Mouse (Mus musculus) limb, embryonic 13.5 days (tissue): ENCODE results near the gene C2cd2l. TPM values are rescaled to one million over a fixed set of nuclear protein-coding genes. Genes with fewer than 3 reads are reported as not detected.
A peak's percentile ranks its signal among the peaks of the same experiment; 100 is the strongest.
"Not testable (repeated sequence)": the region's sequence is repeated elsewhere in the genome, so short reads cannot be mapped to it uniquely, and the experiment has no call there.

ENCODE experiments used
- ATAC-seq: fragments of 200-750 bp; cut with Nextera tagmentation; 2 replicates; pipeline ENCODE4 v1.8.0; 2017; ENCODE audit warnings: low read depth, moderate number of reproducible peaks, moderate TSS enrichment; ENCODE audit not compliant: low FRiP score
- H3K27ac ChIP-seq: fragments of 300-500 bp; sonication (generic); 2 replicates; pipeline ENCODE4 v1.5.1; 2015; ENCODE audit warnings: inconsistent platforms, mild to moderate bottlenecking, moderate library complexity
- H3K27me3 ChIP-seq: fragments of 300-500 bp; sonication (generic); 2 replicates; pipeline ENCODE4 v1.6.1; 2015; ENCODE audit warnings: mild to moderate bottlenecking, inconsistent platforms
- H3K36me3 ChIP-seq: fragments of 300-500 bp; sonication (generic); 2 replicates; pipeline ENCODE4 v1.6.1; 2015; ENCODE audit warnings: inconsistent platforms, mild to moderate bottlenecking, moderate library complexity
- H3K4me1 ChIP-seq: fragments of 300-500 bp; sonication (generic); 2 replicates; pipeline ENCODE4 v1.6.1; 2015; ENCODE audit warnings: inconsistent platforms
- H3K4me2 ChIP-seq: fragments of 300-500 bp; sonication (generic); replicated peaks from 2 replicates; pipeline ENCODE4 v1.6.1; 2015; ENCODE audit warnings: inconsistent platforms, mild to moderate bottlenecking, moderate library complexity
- H3K4me3 ChIP-seq: fragments of 300-500 bp; sonication (generic); 2 replicates; pipeline ENCODE4 v1.5.1; 2015; ENCODE audit warnings: moderate library complexity, mild to moderate bottlenecking, inconsistent platforms
- H3K9ac ChIP-seq: fragments of 300-500 bp; sonication (generic); 2 replicates; pipeline ENCODE4 v1.6.1; 2015; ENCODE audit warnings: mild to moderate bottlenecking, inconsistent platforms
- H3K9me3 ChIP-seq: fragments of 300-500 bp; sonication (generic); 2 replicates; pipeline ENCODE4 v1.6.1; 2016; ENCODE audit warnings: inconsistent platforms
- WGBS: fragments of 180-500 bp; shearing (Covaris S2); methylation state at CpG from one replicate; pipeline ENCODE4 v1.1.7; 2015; 5-methylcytosine and 5-hydroxymethylcytosine counted together
- polyA plus RNA-seq: library from polyadenylated mRNA; unstranded; fragments of >200 nt; fragmentation: Nextera tagmentation; extraction: Ambion mirVana; gene quantifications from 2 replicates; pipeline ENCODE4 v1.2.1, GENCODE M21; 2015

The C2cd2l gene
- polyA plus RNA-seq, 1 experiment from 2014 or later = 6.8 TPM

DNA sequence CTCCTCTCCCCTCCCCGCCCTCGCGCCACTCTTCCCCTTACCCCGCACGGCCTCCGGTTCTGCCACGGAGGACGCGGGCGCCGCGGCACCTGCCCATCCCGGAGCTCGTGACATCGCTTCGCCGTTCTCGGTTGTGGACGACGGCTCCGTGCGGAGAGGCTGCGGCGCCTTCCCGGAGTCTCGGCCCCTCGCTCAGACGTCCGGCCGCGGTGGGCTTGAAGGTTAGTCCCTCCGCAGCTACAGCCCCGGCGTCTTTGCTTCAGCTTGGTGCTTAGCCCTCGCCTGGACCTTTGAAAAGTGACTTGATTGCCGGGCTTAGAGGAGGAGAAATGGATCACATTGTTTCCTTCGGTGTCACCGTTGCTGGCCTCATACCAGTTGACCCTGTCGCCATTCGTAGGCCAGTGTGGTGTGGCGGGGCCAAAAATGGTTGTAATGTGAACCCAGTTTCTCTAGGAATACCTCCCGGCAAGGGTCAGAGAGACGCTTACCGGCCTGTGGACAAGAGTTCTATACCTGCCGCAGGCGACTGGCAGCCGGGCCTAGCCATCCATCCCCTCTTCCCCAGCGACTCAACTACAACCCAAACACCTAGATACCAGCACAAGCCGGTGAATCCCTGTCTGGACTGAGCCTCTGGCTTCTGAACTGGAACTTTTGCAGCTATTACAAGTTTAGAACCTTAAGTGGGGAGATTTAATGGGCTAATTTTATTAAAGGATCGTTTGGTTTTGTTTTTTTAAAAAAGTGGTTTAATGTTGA, 15.4 kb upstream of the C2cd2l start:
- 0% methylated on average over 50 of the region's 50 CpGs for WGBS

GRCm38 (mm10) chr9:44334396-44335330, 14.6 kb upstream of the C2cd2l start, which contains the start of gene H2afx:
Gene H2afx, plus strand, starts transcription at chr9:44334694.
- no peaks in the 10 kb centered on the region for H3K27me3 ChIP-seq
- peak within 1 kb of the TSS; percentile 92 for H3K4me3 ChIP-seq
- peaks cover 20% of the 10 kb centered on the region for H3K4me1 ChIP-seq
- peak within 1 kb of the TSS; percentile 99 for H3K9ac ChIP-seq
- peak within 1 kb of the TSS; percentile 73 for H3K4me2 ChIP-seq
- H3K9me3 ChIP-seq = no peaks in the 10 kb centered on the region
- peaks cover 74% of the 10 kb centered on the region for H3K36me3 ChIP-seq
- H3K27ac ChIP-seq = peak within 1 kb of the TSS; percentile 97
- WGBS = under 1% methylated on average over 91 of the region's 91 CpGs
- peak; percentile 97 for ATAC-seq

More for the DNA sequence above, 15.4 kb upstream of the C2cd2l start:
- ATAC-seq = 0 out of 2 replicates have a peak, but pooled peaks have one; percentile 4
- Histone ChIP-seq H3K4me2 (peak overlapping the region; percentile 73), H3K27ac (peak overlapping the region; percentile 97), H3K36me3 (peaks cover 70% of the 10 kb centered on the region), H3K9ac (peak overlapping the region; percentile 99), H3K9me3 (no peaks in the 10 kb centered on the region), H3K27me3 (no peaks in the 10 kb centered on the region), H3K4me3 (peak overlapping the region; percentile 92), H3K4me1 (peaks cover 20% of the 10 kb centered on the region)

- ATAC-seq = no peak
- WGBS = 97% methylated on average over 13 of the region's 13 CpGs
- peaks cover 21% of the 10 kb centered on the region for H3K4me1 ChIP-seq
- H3K9ac ChIP-seq = no peak overlapping the region
- H3K9me3 ChIP-seq = no peaks in the 10 kb centered on the region
- H3K4me3 ChIP-seq = no peak overlapping the region
- H3K27me3 ChIP-seq = no peaks in the 10 kb centered on the region
- H3K27ac ChIP-seq = no peak overlapping the region
- H3K36me3 ChIP-seq = peaks cover 73% of the 10 kb centered on the region
- H3K4me2 ChIP-seq = no peak overlapping the region
Measured at GRCm38 (mm10) chr9:44332918-44333638, 13.0 kb upstream of the C2cd2l start.

- no peak for ATAC-seq
- H3K36me3 ChIP-seq = peaks cover 57% of the 10 kb centered on the region
- 87% methylated on average over 6 of the region's 6 CpGs for WGBS
Measured at GRCm38 (mm10) chr9:44330736-44331135, 10.7 kb upstream of the C2cd2l start.

GRCm38 (mm10) chr9:44327926-44328325, 7.8 kb upstream of the C2cd2l start:
- Histone ChIP-seq H3K4me1 (peaks cover 13% of the 10 kb centered on the region), H3K27ac (no peak overlapping the region), H3K4me2 (peak overlapping the region; percentile 89), H3K9ac (peak overlapping the region; percentile 90), H3K27me3 (no peaks in the 10 kb centered on the region), H3K36me3 (peaks cover 46% of the 10 kb centered on the region), H3K9me3 (no peaks in the 10 kb centered on the region), H3K4me3 (peak overlapping the region; percentile 79)
- 89% methylated on average over 5 of the region's 5 CpGs for WGBS
- ATAC-seq = no peak

More at GRCm38 (mm10) chr9:44330736-44331135, 10.7 kb upstream of the C2cd2l start:
- H3K4me3 ChIP-seq = no peak overlapping the region
- H3K27ac ChIP-seq = no peak overlapping the region
- H3K4me2 ChIP-seq = no peak overlapping the region
- peaks cover 12% of the 10 kb centered on the region for H3K4me1 ChIP-seq
- H3K27me3 ChIP-seq = no peaks in the 10 kb centered on the region
- H3K9ac ChIP-seq = no peak overlapping the region
- H3K9me3 ChIP-seq = no peaks in the 10 kb centered on the region

GRCm38 (mm10) chr9:44327064-44327711, 7.1 kb upstream of the C2cd2l start:
- H3K27me3 ChIP-seq = no peaks in the 10 kb centered on the region
- peak overlapping the region; percentile 90 for H3K9ac ChIP-seq
- peaks cover 38% of the 10 kb centered on the region for H3K36me3 ChIP-seq
- H3K4me3 ChIP-seq = peak overlapping the region; percentile 79
- no peaks in the 10 kb centered on the region for H3K9me3 ChIP-seq
- WGBS = under 1% methylated on average over 22 of the region's 22 CpGs
- H3K4me2 ChIP-seq = peak overlapping the region; percentile 89
- peak overlapping the region; percentile 87 for H3K27ac ChIP-seq
- ATAC-seq = peak; percentile 33; the same call in 1 of the 2 replicates
- peaks cover 13% of the 10 kb centered on the region for H3K4me1 ChIP-seq

- under 1% methylated on average over 38 of the region's 38 CpGs for WGBS
- Histone ChIP-seq H3K4me3 (peak overlapping the region; percentile 79), H3K4me1 (peaks cover 13% of the 10 kb centered on the region), H3K4me2 (peak overlapping the region; percentile 89), H3K36me3 (peaks cover 32% of the 10 kb centered on the region), H3K9ac (peak overlapping the region; percentile 90), H3K27me3 (no peaks in the 10 kb centered on the region), H3K27ac (peak overlapping the region; percentile 87), H3K9me3 (no peaks in the 10 kb centered on the region)
- ATAC-seq = peak; percentile 91
Measured at GRCm38 (mm10) chr9:44326371-44327063, 6.4 kb upstream of the C2cd2l start.

GRCm38 (mm10) chr9:44325768-44326370, 5.8 kb upstream of the C2cd2l start, which contains the start of gene Dpagt1:
Gene Dpagt1, plus strand, starts transcription at chr9:44326019.
- Histone ChIP-seq H3K36me3 (peaks cover 26% of the 10 kb centered on the region), H3K4me3 (peak within 1 kb of the TSS; percentile 79), H3K9me3 (no peaks in the 10 kb centered on the region), H3K27ac (peak within 1 kb of the TSS; percentile 87), H3K27me3 (no peaks in the 10 kb centered on the region), H3K4me1 (peaks cover 15% of the 10 kb centered on the region), H3K9ac (peak within 1 kb of the TSS; percentile 90), H3K4me2 (peak within 1 kb of the TSS; percentile 89)
- 3% methylated on average over 12 of the region's 12 CpGs for WGBS
- peak; percentile 57 for ATAC-seq

- Histone ChIP-seq H3K4me2 (peak overlapping the region; percentile 89), H3K36me3 (peaks cover 19% of the 10 kb centered on the region), H3K4me3 (peak overlapping the region; percentile 79), H3K9ac (peak overlapping the region; percentile 90; the same call in 1 of the 2 replicates), H3K4me1 (peaks cover 19% of the 10 kb centered on the region)
- not testable (repeated sequence) for H3K9me3 ChIP-seq, H3K27ac ChIP-seq, H3K27me3 ChIP-seq, ATAC-seq
- 82% methylated on average over 7 of the region's 8 CpGs for WGBS
Measured at GRCm38 (mm10) chr9:44325032-44325767, 5.1 kb upstream of the C2cd2l start.

DNA sequence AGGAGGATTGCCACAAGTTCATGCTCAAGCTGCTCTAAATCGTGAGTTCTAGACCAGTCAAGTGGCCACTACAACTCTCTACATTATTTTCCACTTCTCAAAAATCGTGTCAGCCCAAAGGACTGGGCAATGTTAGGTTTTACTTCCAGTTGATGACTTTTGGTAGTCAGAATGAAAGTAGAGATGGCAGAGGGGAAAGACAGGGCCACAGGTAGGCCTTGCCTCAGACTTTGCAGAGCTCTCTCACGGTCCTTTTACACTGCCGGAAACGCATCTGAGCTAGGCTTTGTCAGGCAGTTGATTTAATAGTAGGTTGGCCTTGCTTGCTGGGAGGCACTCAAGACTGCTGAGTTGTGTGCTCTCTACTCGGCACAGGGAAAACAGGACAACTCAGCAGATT, 4.1 kb upstream of the C2cd2l start:
- H3K36me3 ChIP-seq = peaks cover 9% of the 10 kb centered on the region
- no peak overlapping the region for H3K4me3 ChIP-seq
- no peak overlapping the region for H3K4me2 ChIP-seq
- no peak overlapping the region for H3K9ac ChIP-seq
- peaks cover 23% of the 10 kb centered on the region for H3K4me1 ChIP-seq
- 76% methylated on average over 6 of the region's 6 CpGs for WGBS
- no peaks in the 10 kb centered on the region for H3K27me3 ChIP-seq
- no peak for ATAC-seq
- H3K27ac ChIP-seq = no peak overlapping the region
- H3K9me3 ChIP-seq = no peaks in the 10 kb centered on the region
